ENCODE assay signal across 8 mouse cellular contexts in genomic region chr3:135206621-135207020, GRCm38 (mm10). TPM values are rescaled to one million over a fixed set of nuclear protein-coding genes. Genes with fewer than 3 reads are reported as not detected.
DNase-seq lines count a peak whose midpoint lies in the region; ATAC-seq and TF ChIP-seq lines count a peak whose summit lies in the region.

No protein-coding gene starts in this region.

- no peaks in the 10 kb centered on the region for H3K4me1 ChIP-seq in heart, adult 2 months (ENCODE audit: control insufficient read depth, insufficient read depth, low read length)
- H3K4me1 ChIP-seq in heart, embryonic 12.5 days (replicated peaks), result no peaks in the 10 kb centered on the region
- no peaks in the 10 kb centered on the region for H3K4me1 ChIP-seq in embryonic facial prominence, embryonic 14.5 days (ENCODE audit: control insufficient read depth, insufficient read depth, low read length)
- peaks cover under 1% of the 10 kb centered on the region for H3K4me1 ChIP-seq in midbrain, embryonic 14.5 days (ENCODE audit: control insufficient read depth, insufficient read depth, low read length)

- intact Hi-C loops in heart, adult 2 months (cut with DNase I), result loop anchor here (5.0 kb wide), 1 partner anchor 559 kb away; no protein-coding TSS in a partner anchor

- H3K4me2 ChIP-seq in heart, embryonic 12.5 days, result no peak overlapping the region
- no peak overlapping the region for H3K4me2 ChIP-seq in embryonic facial prominence, embryonic 14.5 days (ENCODE audit: low read depth, low read length)
- no peak overlapping the region for H3K4me2 ChIP-seq in midbrain, embryonic 14.5 days (ENCODE audit: low read length)

- TF ChIP-seq POLR2A in heart, adult 2 months (IDR thresholded peaks at IDR 0.05; ENCODE audit: insufficient read depth, low read depth, low read length), result no peak

- peak in 1 of 2 experiments; percentile 23 for DNase-seq in heart, adult 2 months
- DNase-seq in thymus, postnatal 4 days, result peak; percentile 38
- DNase-seq in thymus, adult 18-20 months, result no peak
- DNase-seq in embryonic facial prominence, embryonic 14.5 days (ENCODE audit: low spot score), result peak; percentile 71
- peak; percentile 40 for DNase-seq in layer of hippocampus, adult 11-12 months (ENCODE audit: low spot score)
- peak; percentile 77 for DNase-seq in midbrain, embryonic 14.5 days
- no peak for DNase-seq in thymus, postnatal 10 days (ENCODE audit: low spot score in 2 of 2)

- no peak overlapping the region for H3K4me3 ChIP-seq in heart, adult 2 months
- H3K4me3 ChIP-seq in heart, embryonic 12.5 days, result no peak overlapping the region
- no peak overlapping the region for H3K4me3 ChIP-seq in embryonic facial prominence, embryonic 14.5 days (ENCODE audit: low read depth, low read length)
- H3K4me3 ChIP-seq in midbrain, embryonic 14.5 days (replicated peaks; ENCODE audit: low read depth, low read length), result no peak overlapping the region

- no peaks in the 10 kb centered on the region for H3K9me3 ChIP-seq in heart, embryonic 12.5 days (replicated peaks)
- no peaks in the 10 kb centered on the region for H3K9me3 ChIP-seq in embryonic facial prominence, embryonic 14.5 days (ENCODE audit: control insufficient read depth, low read length)
- no peaks in the 10 kb centered on the region for H3K9me3 ChIP-seq in midbrain, embryonic 14.5 days (ENCODE audit: control insufficient read depth, low read length)

- TF ChIP-seq EP300 in heart, adult 2 months (IDR thresholded peaks at IDR 0.05; ENCODE audit: insufficient read depth, low read depth, low read length), result no peak

- H3K79me2 ChIP-seq in heart, adult 2 months (replicated peaks; ENCODE audit: control insufficient read depth, insufficient read depth, low read length), result no peaks in the 10 kb centered on the region

- no peak overlapping the region for H3K27ac ChIP-seq in heart, adult 2 months
- H3K27ac ChIP-seq in heart, embryonic 12.5 days (ENCODE audit: poor library complexity, severe bottlenecking), result no peak overlapping the region
- no peak overlapping the region for H3K27ac ChIP-seq in embryonic facial prominence, embryonic 14.5 days (replicated peaks; ENCODE audit: low read depth, low read length)
- H3K27ac ChIP-seq in midbrain, embryonic 14.5 days (replicated peaks; ENCODE audit: low read depth, low read length), result no peak overlapping the region

- no peak for ATAC-seq in heart, embryonic 12.5 days (ENCODE audit: insufficient number of reproducible peaks, low FRiP score)
- no peak for ATAC-seq in embryonic facial prominence, embryonic 14.5 days (ENCODE audit: low read depth)
- no peak; the same call in 1 of the 2 replicates for ATAC-seq in midbrain, embryonic 14.5 days (ENCODE audit: low FRiP score, low TSS enrichment)

- no peaks in the 10 kb centered on the region; the same call in 1 of the 2 replicates for H3K36me3 ChIP-seq in heart, adult 2 months (ENCODE audit: control insufficient read depth, insufficient read depth, low read length)
- H3K36me3 ChIP-seq in heart, embryonic 12.5 days, result no peaks in the 10 kb centered on the region
- H3K36me3 ChIP-seq in embryonic facial prominence, embryonic 14.5 days (ENCODE audit: control insufficient read depth, insufficient read depth, low read length), result no peaks in the 10 kb centered on the region
- no peaks in the 10 kb centered on the region for H3K36me3 ChIP-seq in midbrain, embryonic 14.5 days (ENCODE audit: control insufficient read depth, insufficient read depth, low read length)

- no peak overlapping the region for H3K9ac ChIP-seq in heart, adult 2 months (ENCODE audit: low read depth, low read length)
- H3K9ac ChIP-seq in heart, embryonic 12.5 days, result no peak overlapping the region
- H3K9ac ChIP-seq in embryonic facial prominence, embryonic 14.5 days (ENCODE audit: low read depth, low read length), result no peak overlapping the region
- H3K9ac ChIP-seq in midbrain, embryonic 14.5 days (replicated peaks; ENCODE audit: low read length), result no peak overlapping the region

- TF ChIP-seq CTCF in heart, adult 2 months (IDR thresholded peaks at IDR 0.05), result peak; percentile 65

- 29% methylated on average over 4 of the region's 4 CpGs for WGBS in heart, adult 2 months
- 37% methylated on average over 4 of the region's 4 CpGs for WGBS in heart, embryonic 12.5 days
- 50% methylated on average over 4 of the region's 4 CpGs for WGBS in embryonic facial prominence, embryonic 14.5 days
- WGBS in midbrain, embryonic 14.5 days, result 49% methylated on average over 4 of the region's 4 CpGs

- H3K27me3 ChIP-seq in heart, adult 2 months (ENCODE audit: control insufficient read depth, insufficient read depth, low read length), result no peaks in the 10 kb centered on the region
- H3K27me3 ChIP-seq in heart, embryonic 12.5 days (replicated peaks), result no peaks in the 10 kb centered on the region
- no peaks in the 10 kb centered on the region for H3K27me3 ChIP-seq in embryonic facial prominence, embryonic 14.5 days (replicated peaks; ENCODE audit: control insufficient read depth, insufficient read depth, low read length)
- H3K27me3 ChIP-seq in midbrain, embryonic 14.5 days (ENCODE audit: control insufficient read depth, insufficient read depth, low read length), result no peaks in the 10 kb centered on the region

RNA-seq across cellular contexts. Expression of gene Cenpe, which starts 5.7 kb away (rescaled TPM):
- total RNA-seq in heart, adult 2 months (2021), result under 1 TPM; 0.84 TPM
- polyA plus RNA-seq in heart, adult 2 months (2012; rRNA removed), result 0.12 and 0.18 TPM in 2 replicates
- polyA plus RNA-seq in heart, embryonic 12.5 days (2016; fragmentation: Nextera tagmentation; extraction: Ambion mirVana), result 21.9 and 23.6 TPM in 2 replicates
- polyA plus RNA-seq in embryonic facial prominence, embryonic 14.5 days (2014; fragmentation: Nextera tagmentation; extraction: Ambion mirVana), result 24.2 and 27.1 TPM in 2 replicates
- polyA plus RNA-seq in midbrain, embryonic 14.5 days (2014; fragmentation: Nextera tagmentation; extraction: Ambion mirVana), result 4.5 and 7.9 TPM in 2 replicates

Comparison
In these comparisons a context has a peak if more than half of its experiments do, and no peak if none do; other contexts are left out.
1. DNase-seq: peak in thymus, postnatal 4 days (single experiment), embryonic facial prominence, embryonic 14.5 days (single experiment), layer of hippocampus, adult 11-12 months (single experiment) and midbrain, embryonic 14.5 days (single experiment); none in thymus, adult 18-20 months (0 of 2) and thymus, postnatal 10 days (0 of 2).